Mouse (Mus musculus) forebrain, postnatal 0 days (tissue): ENCODE data around the gene Btnl2. TPM values are rescaled to one million over a fixed set of nuclear protein-coding genes. Genes with fewer than 3 reads are reported as not detected.

Experiments
- ATAC-seq: fragments of 200-750 bp; cut with Nextera tagmentation; 2 replicates; pipeline ENCODE4 v1.8.0; 2017; ENCODE audit warnings: mild to moderate bottlenecking, moderate library complexity
- DNase-seq: peaks from one replicate; pipeline ENCODE4 v3.0.0-alpha.2; 2015
- H3K27ac ChIP-seq: fragments of 300-500 bp; sonication (generic); 2 replicates; pipeline ENCODE4 v1.5.1; 2014; ENCODE audit warnings: low read depth, mild to moderate bottlenecking, antibody characterized with exemption, low read length, moderate library complexity, mixed read lengths
- H3K27me3 ChIP-seq: fragments of 300-500 bp; sonication (generic); 2 replicates; pipeline ENCODE4 v1.6.1; 2014; ENCODE audit warnings: mild to moderate bottlenecking, low read length, mixed read lengths; ENCODE audit not compliant: insufficient read depth
- H3K36me3 ChIP-seq: fragments of 300-500 bp; sonication (generic); 2 replicates; pipeline ENCODE4 v1.6.1; 2014; ENCODE audit warnings: mild to moderate bottlenecking, moderate library complexity; ENCODE audit not compliant: insufficient read depth
- H3K4me1 ChIP-seq: fragments of 300-500 bp; sonication (generic); 2 replicates; pipeline ENCODE4 v1.6.1; 2014; ENCODE audit warnings: antibody characterized with exemption; ENCODE audit not compliant: insufficient read depth
- H3K4me2 ChIP-seq: fragments of 300-500 bp; sonication (generic); 2 replicates; pipeline ENCODE4 v1.6.1; 2014; ENCODE audit warnings: low read depth, mild to moderate bottlenecking, moderate library complexity
- H3K4me3 ChIP-seq: fragments of 300-500 bp; sonication (generic); 2 replicates; pipeline ENCODE4 v1.5.1; 2014; ENCODE audit warnings: low read depth, low read length, mixed read lengths
- H3K9ac ChIP-seq: fragments of 300-500 bp; sonication (generic); 2 replicates; pipeline ENCODE4 v1.6.1; 2014; ENCODE audit warnings: mild to moderate bottlenecking
- H3K9me3 ChIP-seq: fragments of 300-500 bp; sonication (generic); 2 replicates; pipeline ENCODE4 v1.6.1; 2016; ENCODE audit warnings: low read length
- CTCF ChIP-seq: sonication (generic); IDR thresholded peaks from 2 replicates; pipeline ENCODE4 v1.5.1; 2016; ENCODE audit warnings: antibody characterized with exemption, control low read depth, low read depth
- WGBS: fragments of 180-500 bp; shearing (Covaris S2); extraction: QIAGEN DNeasy Blood & Tissue Kit; methylation state at CpG from one replicate; pipeline ENCODE4 v1.1.7; 2014; 5-methylcytosine and 5-hydroxymethylcytosine counted together
- polyA plus RNA-seq: library from polyadenylated mRNA; unstranded; fragments of >200 nt; fragmentation: Nextera tagmentation; extraction: Ambion mirVana; gene quantifications from 2 replicates; pipeline ENCODE4 v1.2.1, GENCODE M21; 2015
- total RNA-seq: library from RNA; depleted of rRNA; stranded (reverse); fragments of >200 nt; gene quantifications from 2 replicates; pipeline ENCODE4 v1.2.3, GENCODE M21; 2014

Gene Btnl2
- total and polyA plus RNA-seq, 2 experiments from 2014 or later = not detected

DNA sequence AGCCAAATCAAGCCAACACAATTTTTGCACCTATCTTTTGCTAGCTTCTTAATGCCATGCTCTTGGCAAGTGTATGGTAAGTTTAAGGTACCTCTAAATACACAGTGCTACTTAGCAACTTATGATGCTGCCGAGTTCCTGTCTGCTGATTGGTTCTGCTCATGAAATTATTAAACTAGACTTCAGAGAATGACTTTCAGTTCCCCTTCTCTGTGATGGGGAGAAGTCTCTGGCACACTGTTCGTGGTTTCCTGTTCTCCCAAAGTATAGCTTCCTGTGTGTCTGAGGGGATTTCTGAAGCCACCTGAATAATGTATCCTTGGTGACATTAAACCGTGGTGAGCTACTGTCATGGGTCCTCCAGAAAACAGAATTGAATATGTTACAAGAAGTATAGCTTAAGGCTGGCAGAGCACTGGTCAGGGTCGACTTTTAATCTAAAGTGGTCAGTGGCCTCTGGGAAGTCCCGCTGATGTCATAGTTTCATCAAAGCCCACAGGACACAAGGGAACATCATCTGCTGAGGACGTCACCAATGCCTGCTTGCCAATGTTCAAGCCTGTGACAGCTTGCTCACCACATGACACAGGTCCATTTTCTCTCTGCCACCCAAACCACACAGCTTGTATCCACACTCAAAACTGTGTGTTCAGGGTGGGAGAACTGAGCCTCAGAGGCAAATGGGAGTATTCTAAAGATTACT is 6.9 kb upstream of the Btnl2 start:
- no peak for TF ChIP-seq CTCF
- H3K36me3 ChIP-seq = no peaks in the 10 kb centered on the region
- peak; percentile 71 for DNase-seq
- WGBS = 75% methylated on average over 6 of the region's 6 CpGs
- H3K27me3 ChIP-seq = no peaks in the 10 kb centered on the region
- no peak overlapping the region for H3K4me3 ChIP-seq
- no peaks in the 10 kb centered on the region for H3K4me1 ChIP-seq
- H3K9me3 ChIP-seq = no peaks in the 10 kb centered on the region
- no peak overlapping the region for H3K9ac ChIP-seq
- no peak overlapping the region for H3K4me2 ChIP-seq
- H3K27ac ChIP-seq = no peak overlapping the region
- ATAC-seq = no peak

GRCm38 (mm10) chr17:34349429-34349828 is 5.2 kb upstream of the Btnl2 start:
- no peak overlapping the region for H3K4me3 ChIP-seq
- ATAC-seq (no peak), DNase-seq (peak; percentile 90)
- no peak overlapping the region for H3K9ac ChIP-seq
- H3K4me1 ChIP-seq = no peaks in the 10 kb centered on the region
- TF ChIP-seq CTCF = peak; percentile 93
- no peaks in the 10 kb centered on the region for H3K36me3 ChIP-seq
- WGBS = 5% methylated on average over 4 of the region's 4 CpGs
- H3K27ac ChIP-seq = no peak overlapping the region
- H3K27me3 ChIP-seq = no peaks in the 10 kb centered on the region
- no peak overlapping the region for H3K4me2 ChIP-seq
- H3K9me3 ChIP-seq = no peaks in the 10 kb centered on the region

GRCm38 (mm10) chr17:34354940-34355339 is 318 bp downstream of the Btnl2 start:
- no peaks in the 10 kb centered on the region for H3K9me3 ChIP-seq
- ATAC-seq (no peak), DNase-seq (no peak)
- H3K27me3 ChIP-seq = no peaks in the 10 kb centered on the region; the same call in 1 of the 2 replicates
- H3K4me1 ChIP-seq = no peaks in the 10 kb centered on the region
- H3K27ac ChIP-seq = no peak overlapping the region
- TF ChIP-seq CTCF = no peak
- H3K9ac ChIP-seq = no peak overlapping the region
- WGBS = 88% methylated on average over 1 of the region's 1 CpGs
- H3K36me3 ChIP-seq = no peaks in the 10 kb centered on the region
- no peak overlapping the region for H3K4me3 ChIP-seq
- no peak overlapping the region for H3K4me2 ChIP-seq

DNA sequence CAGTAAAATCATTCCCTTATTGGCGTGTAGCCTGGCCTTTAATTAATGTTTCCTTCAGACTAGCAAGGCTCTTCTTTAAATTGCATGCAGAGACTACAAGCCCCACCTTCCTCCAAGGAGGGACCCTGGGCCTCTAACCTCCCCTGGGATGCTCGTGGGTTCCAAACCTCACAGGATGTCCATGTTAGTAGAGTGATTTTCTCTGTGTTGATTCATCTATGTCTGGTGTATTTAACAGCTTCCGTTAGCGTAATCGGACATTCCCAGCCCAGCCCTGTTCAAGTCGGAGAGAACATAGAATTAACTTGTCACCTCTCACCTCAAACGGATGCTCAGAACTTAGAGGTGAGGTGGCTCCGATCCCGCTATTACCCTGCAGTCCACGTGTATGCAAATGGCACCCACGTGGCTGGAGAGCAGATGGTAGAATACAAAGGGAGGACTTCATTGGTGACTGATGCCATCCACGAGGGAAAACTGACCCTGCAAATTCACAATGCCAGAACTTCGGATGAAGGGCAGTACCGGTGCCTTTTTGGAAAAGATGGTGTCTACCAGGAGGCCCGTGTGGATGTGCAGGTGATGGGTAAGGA is 8.4 kb downstream of the Btnl2 start:
- Histone ChIP-seq H3K27me3 (no peaks in the 10 kb centered on the region), H3K4me1 (no peaks in the 10 kb centered on the region), H3K36me3 (no peaks in the 10 kb centered on the region), H3K4me2 (no peak overlapping the region), H3K4me3 (no peak overlapping the region), H3K9ac (no peak overlapping the region), H3K9me3 (no peaks in the 10 kb centered on the region), H3K27ac (no peak overlapping the region)
- WGBS = 84% methylated on average over 15 of the region's 15 CpGs
- ATAC-seq (no peak), DNase-seq (no peak)
- TF ChIP-seq CTCF = no peak

DNA sequence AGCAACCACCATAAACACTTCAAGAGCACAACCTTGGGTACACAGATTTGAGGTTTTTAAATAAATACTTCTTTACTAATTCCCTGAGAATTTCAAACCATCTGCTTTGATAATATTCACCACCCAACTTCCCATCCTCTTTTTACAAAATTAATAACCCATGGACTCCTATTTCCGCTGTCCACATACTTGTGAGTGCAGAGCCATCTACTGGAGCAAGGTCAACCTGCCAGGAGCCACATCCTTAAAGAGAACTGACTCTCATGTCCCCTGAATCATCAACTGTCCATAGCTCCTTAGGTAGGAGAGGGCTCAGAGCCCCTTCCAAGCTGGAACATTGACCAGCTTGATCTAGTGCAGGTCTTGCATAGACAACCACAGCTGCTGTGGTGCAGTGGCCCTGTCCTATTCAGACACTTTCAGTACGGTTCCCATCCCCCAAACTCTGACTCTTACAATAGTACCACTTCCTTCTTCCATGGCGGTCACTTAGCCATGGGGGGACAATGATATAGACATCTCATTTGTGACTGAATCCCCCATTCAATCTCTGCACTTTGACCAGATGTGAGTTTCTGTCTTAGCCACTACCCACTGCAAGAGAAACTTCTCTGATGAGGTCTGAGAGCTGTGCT is 9.2 kb downstream of the Btnl2 start:
- H3K4me1 ChIP-seq = no peaks in the 10 kb centered on the region
- 88% methylated on average over 3 of the region's 3 CpGs for WGBS
- no peak overlapping the region for H3K9ac ChIP-seq
- H3K27ac ChIP-seq = no peak overlapping the region
- no peak for DNase-seq
- H3K4me2 ChIP-seq = no peak overlapping the region
- H3K27me3 ChIP-seq = no peaks in the 10 kb centered on the region
- TF ChIP-seq CTCF = no peak
- no peaks in the 10 kb centered on the region for H3K9me3 ChIP-seq
- no peaks in the 10 kb centered on the region for H3K36me3 ChIP-seq
- no peak for ATAC-seq
- no peak overlapping the region for H3K4me3 ChIP-seq

GRCm38 (mm10) chr17:34365031-34365430 is 10.4 kb downstream of the Btnl2 start:
- H3K4me3 ChIP-seq = no peak overlapping the region
- no peaks in the 10 kb centered on the region for H3K27me3 ChIP-seq
- H3K4me2 ChIP-seq = no peak overlapping the region
- TF ChIP-seq CTCF = no peak
- H3K27ac ChIP-seq = no peak overlapping the region
- H3K9ac ChIP-seq = no peak overlapping the region
- H3K9me3 ChIP-seq = no peaks in the 10 kb centered on the region
- no peak for DNase-seq
- no peaks in the 10 kb centered on the region for H3K36me3 ChIP-seq
- no peak for ATAC-seq
- WGBS = 81% methylated on average over 10 of the region's 10 CpGs
- no peaks in the 10 kb centered on the region for H3K4me1 ChIP-seq

DNA sequence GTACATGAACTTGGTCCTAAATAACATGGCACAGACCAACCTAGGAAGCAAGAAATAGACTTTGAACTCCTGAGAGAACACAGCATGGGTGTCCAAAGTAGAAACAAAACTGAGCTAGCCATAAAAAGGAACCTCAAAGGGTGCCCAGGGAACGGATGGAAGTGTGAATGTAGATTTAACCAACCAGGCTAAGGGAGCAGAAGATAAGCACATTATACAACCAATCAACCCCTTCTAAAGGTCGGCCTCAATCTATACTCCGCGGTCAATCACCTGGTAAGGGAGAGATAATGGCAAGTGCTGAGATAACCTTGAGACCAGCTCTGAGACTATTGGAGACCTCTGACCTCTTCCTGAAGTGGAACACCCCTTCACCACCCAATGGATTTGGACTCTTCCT is 15.9 kb downstream of the Btnl2 start:
- H3K9me3 ChIP-seq = no peaks in the 10 kb centered on the region
- DNase-seq (no peak), ATAC-seq (no peak)
- TF ChIP-seq CTCF = no peak
- H3K4me1 ChIP-seq = no peaks in the 10 kb centered on the region
- 87% methylated on average over 4 of the region's 4 CpGs for WGBS
- no peak overlapping the region for H3K4me2 ChIP-seq
- H3K27ac ChIP-seq = no peak overlapping the region
- no peaks in the 10 kb centered on the region for H3K36me3 ChIP-seq
- no peak overlapping the region for H3K9ac ChIP-seq
- H3K4me3 ChIP-seq = no peak overlapping the region
- no peaks in the 10 kb centered on the region for H3K27me3 ChIP-seq
